Mouse (Mus musculus) lung, postnatal 0 days (tissue): ENCODE data around the gene Cx3cl1. TPM values are rescaled to one million over a fixed set of nuclear protein-coding genes. Genes with fewer than 3 reads are reported as not detected.

Experiments used
- ATAC-seq: fragments of 200-750 bp; cut with Nextera tagmentation; 2 replicates; pipeline ENCODE4 v1.8.0; 2017; ENCODE audit warnings: moderate library complexity
- DNase-seq: peaks from one replicate; pipeline ENCODE4 v3.0.0-alpha.2; 2016; ENCODE audit warnings: low spot score
- H3K27ac ChIP-seq: fragments of 300-500 bp; sonication (generic); 2 replicates; pipeline ENCODE4 v1.5.1; 2014; ENCODE audit warnings: antibody characterized with exemption, mild to moderate bottlenecking, low read length, mixed read lengths
- H3K27me3 ChIP-seq: fragments of 300-500 bp; sonication (generic); replicated peaks from 2 replicates; pipeline ENCODE4 v1.6.1; 2014; ENCODE audit warnings: low read length, mixed read lengths; ENCODE audit not compliant: insufficient read depth
- H3K36me3 ChIP-seq: fragments of 300-500 bp; sonication (generic); 2 replicates; pipeline ENCODE4 v1.6.1; 2014; ENCODE audit warnings: low read length, mixed read lengths; ENCODE audit not compliant: insufficient read depth
- H3K4me1 ChIP-seq: fragments of 300-500 bp; sonication (generic); 2 replicates; pipeline ENCODE4 v1.6.1; 2014; ENCODE audit warnings: antibody characterized with exemption, low read depth, low read length, mixed read lengths; ENCODE audit not compliant: insufficient read depth
- H3K4me2 ChIP-seq: fragments of 300-500 bp; sonication (generic); replicated peaks from 2 replicates; pipeline ENCODE4 v1.6.1; 2014; ENCODE audit warnings: low read depth, mild to moderate bottlenecking, low read length, moderate library complexity, mixed read lengths
- H3K4me3 ChIP-seq: fragments of 300-500 bp; sonication (generic); 2 replicates; pipeline ENCODE4 v1.5.1; 2014; ENCODE audit warnings: low read depth, low read length
- H3K9ac ChIP-seq: fragments of 300-500 bp; sonication (generic); replicated peaks from 2 replicates; pipeline ENCODE4 v1.6.1; 2014; ENCODE audit warnings: low read depth, mild to moderate bottlenecking
- H3K9me3 ChIP-seq: fragments of 300-500 bp; sonication (generic); 2 replicates; pipeline ENCODE4 v1.6.1; 2016; ENCODE audit warnings: low read length, mixed read lengths
- CTCF ChIP-seq: IDR thresholded peaks from 2 replicates; pipeline ENCODE4 v1.5.1; 2016; ENCODE audit warnings: antibody characterized with exemption, mild to moderate bottlenecking
- EP300 ChIP-seq: IDR thresholded peaks from 2 replicates; pipeline ENCODE4 v1.6.1; 2016; ENCODE audit warnings: antibody characterized with exemption, mild to moderate bottlenecking, control low read depth
- WGBS: fragments of 180-500 bp; shearing (Covaris S2); extraction: QIAGEN DNeasy Blood & Tissue Kit; methylation state at CpG from one replicate; pipeline ENCODE4 v1.1.7; 2014; 5-methylcytosine and 5-hydroxymethylcytosine counted together
- polyA plus RNA-seq: library from polyadenylated mRNA; unstranded; fragments of >200 nt; fragmentation: Nextera tagmentation; extraction: Ambion mirVana; gene quantifications from 2 replicates; pipeline ENCODE4 v1.2.1, GENCODE M21; 2015

Gene Cx3cl1
- 8.3 and 10.7 TPM in 2 replicates for polyA plus RNA-seq

DNA sequence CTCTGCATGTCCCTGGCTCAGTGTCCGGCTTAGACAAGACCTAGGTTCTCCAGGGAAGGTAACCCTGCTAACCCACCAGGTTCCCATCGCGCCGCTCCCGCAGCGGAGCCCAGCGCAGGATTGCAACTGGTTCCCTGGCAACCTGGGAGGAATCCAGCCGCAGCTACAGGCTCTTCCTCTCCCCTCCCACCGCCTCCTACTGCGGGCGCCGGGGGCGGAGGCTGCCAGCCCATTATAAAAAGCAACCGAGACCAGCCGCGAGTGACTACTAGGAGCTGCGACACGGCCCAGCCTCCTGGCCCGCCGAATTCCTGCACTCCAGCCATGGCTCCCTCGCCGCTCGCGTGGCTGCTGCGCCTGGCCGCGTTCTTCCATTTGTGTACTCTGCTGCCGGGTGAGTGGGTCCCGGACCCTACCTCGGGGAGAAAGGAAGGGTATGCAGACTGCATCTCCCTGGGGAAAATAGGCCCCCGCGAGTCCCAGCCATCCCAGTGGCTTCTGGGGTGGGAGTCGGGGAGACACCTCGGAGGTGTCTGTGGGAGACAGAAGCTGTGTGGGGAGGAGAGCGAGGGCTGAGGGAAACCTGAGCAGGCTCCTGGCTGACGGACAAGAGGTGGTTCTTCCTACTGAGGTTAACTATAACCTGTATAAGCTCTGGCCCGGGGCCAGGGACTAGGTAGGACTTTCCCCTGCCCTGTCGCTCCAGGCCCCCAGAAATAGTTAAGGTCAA is at the start of gene Cx3cl1:
TSS of gene Cx3cl1 (plus strand) at position 69 of the 730 bp plus-strand sequence.
- H3K4me2 ChIP-seq, result peak within 1 kb of the TSS; percentile 79
- H3K27ac ChIP-seq, result no peak within 1 kb of the TSS
- peak; percentile 87 for DNase-seq
- H3K36me3 ChIP-seq, result no peaks in the 10 kb centered on the region
- WGBS, result 2% methylated on average over 37 of the region's 38 CpGs
- H3K4me1 ChIP-seq, result peaks cover 7% of the 10 kb centered on the region; the same call in 1 of the 2 replicates
- no peaks in the 10 kb centered on the region for H3K9me3 ChIP-seq
- peak within 1 kb of the TSS; percentile 37 for H3K4me3 ChIP-seq
- 0 out of 2 replicates have a peak within 1 kb of the TSS, but pooled peaks have one; percentile 19 for H3K9ac ChIP-seq
- peak; percentile 86 for ATAC-seq
- no peak for TF ChIP-seq EP300
- no peak for TF ChIP-seq CTCF
- no peaks in the 10 kb centered on the region for H3K27me3 ChIP-seq

DNA sequence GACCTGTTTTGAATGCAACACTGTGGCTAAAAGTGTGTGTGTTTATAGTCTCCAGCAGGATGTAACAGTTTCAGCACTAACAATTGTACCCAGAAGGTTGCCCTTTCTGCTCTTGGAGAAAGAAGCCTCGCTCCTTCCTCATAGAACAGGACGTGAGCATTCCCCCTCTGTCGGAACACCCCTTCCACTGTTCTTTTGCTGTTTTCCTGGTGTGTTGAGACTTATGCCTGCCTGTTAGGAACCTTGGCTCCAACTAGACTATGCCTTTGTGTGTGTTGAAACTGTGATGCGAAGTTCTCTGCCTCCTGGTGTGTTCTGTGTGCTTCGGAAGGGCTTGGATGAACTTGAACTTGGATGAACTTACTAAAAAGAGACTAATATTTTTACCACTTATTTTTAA is 45.8 kb upstream of the Cx3cl1 start:
- ATAC-seq (peak; percentile 62), DNase-seq (no peak)
- H3K27me3 ChIP-seq, result no peaks in the 10 kb centered on the region
- H3K4me2 ChIP-seq, result no peak overlapping the region
- no peaks in the 10 kb centered on the region for H3K36me3 ChIP-seq
- WGBS, result 63% methylated on average over 5 of the region's 5 CpGs
- H3K4me1 ChIP-seq, result no peaks in the 10 kb centered on the region
- H3K4me3 ChIP-seq, result no peak overlapping the region
- H3K27ac ChIP-seq, result no peak overlapping the region
- no peak overlapping the region for H3K9ac ChIP-seq
- TF ChIP-seq CTCF (no peak), EP300 (no peak)
- H3K9me3 ChIP-seq, result no peaks in the 10 kb centered on the region

DNA sequence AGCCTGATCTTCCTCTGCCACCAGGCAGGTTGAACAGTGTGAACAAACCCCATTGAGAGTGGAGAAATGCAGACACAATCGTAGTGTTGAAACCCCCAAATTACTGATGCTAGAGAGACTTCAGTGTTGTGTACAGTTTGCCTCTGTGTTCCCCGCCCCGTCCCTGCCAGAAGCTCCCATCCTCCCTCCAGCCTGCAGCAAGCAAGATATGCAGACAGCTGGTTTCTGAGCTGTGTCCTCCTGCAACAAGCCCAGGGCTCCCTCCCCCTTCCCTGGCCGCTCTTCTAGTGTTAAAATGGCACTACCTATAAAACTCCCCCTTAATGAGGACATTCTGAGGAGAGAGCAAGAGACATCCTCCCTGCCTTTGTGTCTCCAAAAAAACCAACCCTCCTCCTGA is 42.5 kb upstream of the Cx3cl1 start:
- DNase-seq (no peak), ATAC-seq (no peak)
- H3K36me3 ChIP-seq, result no peaks in the 10 kb centered on the region
- H3K27ac ChIP-seq, result no peak overlapping the region
- H3K9ac ChIP-seq, result no peak overlapping the region
- no peak overlapping the region for H3K4me3 ChIP-seq
- no peaks in the 10 kb centered on the region for H3K4me1 ChIP-seq
- H3K9me3 ChIP-seq, result no peaks in the 10 kb centered on the region
- no peaks in the 10 kb centered on the region for H3K27me3 ChIP-seq
- no peak overlapping the region for H3K4me2 ChIP-seq
- 73% methylated on average over 4 of the region's 4 CpGs for WGBS
- TF ChIP-seq CTCF, result no peak
- TF ChIP-seq EP300, result no peak

DNA sequence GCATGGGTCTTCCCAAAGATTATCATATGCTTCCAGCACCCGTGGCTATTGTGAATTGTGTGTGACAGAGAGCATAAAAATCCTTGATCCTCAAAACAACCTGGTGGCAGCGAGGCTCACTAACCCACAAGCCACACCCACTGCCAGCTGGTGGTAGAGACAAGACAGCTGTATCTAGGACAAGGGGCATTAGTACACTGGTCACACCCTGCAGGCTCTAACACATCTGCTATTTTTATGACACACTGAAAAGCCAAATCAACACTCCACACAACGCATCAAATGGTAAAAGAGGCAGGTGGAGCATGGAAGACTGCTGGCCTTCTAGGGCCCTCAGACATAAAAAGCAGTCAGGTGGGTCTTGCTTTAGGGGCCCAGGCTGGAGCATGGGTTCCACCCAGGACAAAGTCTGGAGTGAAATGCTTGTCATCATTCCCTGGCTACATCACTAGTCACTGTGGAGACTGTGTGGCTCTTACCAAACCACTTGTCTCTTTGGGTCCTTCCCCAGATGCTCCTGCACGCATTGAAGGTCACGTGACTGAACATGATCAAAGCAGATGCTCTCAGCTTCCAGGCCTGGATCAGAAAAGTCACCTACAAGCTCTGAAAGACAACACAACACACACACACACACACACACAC is 37.9 kb upstream of the Cx3cl1 start:
- H3K27ac ChIP-seq, result no peak overlapping the region
- 65% methylated on average over 5 of the region's 5 CpGs for WGBS
- H3K9me3 ChIP-seq, result no peaks in the 10 kb centered on the region
- H3K4me2 ChIP-seq, result no peak overlapping the region
- no peaks in the 10 kb centered on the region for H3K4me1 ChIP-seq
- H3K4me3 ChIP-seq, result no peak overlapping the region
- no peak overlapping the region for H3K9ac ChIP-seq
- no peaks in the 10 kb centered on the region for H3K27me3 ChIP-seq
- TF ChIP-seq EP300 (no peak), CTCF (no peak)
- DNase-seq (no peak), ATAC-seq (peak; percentile 52)
- H3K36me3 ChIP-seq, result no peaks in the 10 kb centered on the region

DNA sequence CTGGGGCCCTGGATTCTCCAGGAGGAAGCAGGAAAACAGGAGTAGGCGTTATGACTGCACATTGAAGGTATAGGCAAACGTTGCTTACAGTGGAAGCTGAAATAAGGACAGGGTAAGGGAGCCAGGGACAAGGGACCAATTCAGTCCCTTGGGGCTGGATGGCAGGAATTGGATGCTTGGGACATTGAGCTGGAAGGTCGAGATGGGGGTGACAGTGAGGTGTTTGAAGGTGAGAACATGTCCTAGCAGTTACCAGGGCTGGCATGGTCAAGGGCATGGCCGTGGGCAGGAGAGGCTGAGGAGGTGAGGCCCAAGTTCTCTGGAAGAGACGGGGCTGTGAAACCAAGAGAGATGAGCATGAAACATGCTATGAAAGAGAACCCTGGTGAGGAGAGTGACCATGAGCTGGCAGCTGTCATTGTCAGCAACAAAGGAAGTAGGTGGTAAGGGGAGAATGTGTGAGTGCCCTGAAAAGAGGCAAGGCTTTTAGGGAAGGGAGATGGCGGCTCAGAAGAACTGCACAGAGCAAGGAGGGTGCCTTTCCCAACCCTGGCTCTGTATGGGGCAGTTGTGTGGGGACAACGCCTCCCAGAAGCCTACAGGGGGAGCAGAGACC is 37.0 kb upstream of the Cx3cl1 start:
- no peaks in the 10 kb centered on the region for H3K36me3 ChIP-seq
- no peaks in the 10 kb centered on the region for H3K4me1 ChIP-seq
- ATAC-seq, result no peak

DNA sequence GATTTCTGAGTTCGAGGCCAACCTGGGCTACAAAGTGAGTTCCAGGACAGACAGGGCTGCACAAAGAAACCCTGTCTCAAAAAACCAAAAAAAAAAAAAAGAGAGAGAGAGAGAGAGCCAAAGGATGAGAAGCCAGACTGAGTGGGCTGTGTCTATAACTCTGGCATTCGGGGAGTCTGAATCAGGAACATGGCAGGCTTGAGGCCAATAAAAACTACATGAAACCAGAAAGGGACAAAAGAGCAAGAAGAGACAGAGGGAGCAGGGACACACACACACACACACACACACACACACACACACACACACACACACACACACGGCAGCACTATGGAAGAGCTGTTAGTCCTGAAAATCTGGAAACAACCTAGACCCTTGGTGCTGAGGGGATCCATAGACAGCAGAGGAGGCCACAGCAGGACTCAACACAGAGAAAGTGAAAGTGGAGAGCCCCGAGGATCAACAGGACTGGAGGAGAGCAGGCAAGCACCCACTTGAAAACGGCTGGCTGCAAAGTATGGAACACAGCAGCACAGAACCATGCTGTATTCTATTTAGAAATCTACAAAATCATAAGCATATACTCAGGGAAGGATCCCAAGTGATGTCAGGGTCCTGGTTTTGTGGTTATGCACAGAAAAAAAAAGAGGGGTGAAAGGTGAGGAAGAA is 36.2 kb upstream of the Cx3cl1 start:
- no peak overlapping the region; the same call in 1 of the 2 replicates for H3K27ac ChIP-seq

More for the DNA sequence above, 37.0 kb upstream of the Cx3cl1 start:
- H3K4me2 ChIP-seq, result no peak overlapping the region
- 77% methylated on average over 7 of the region's 7 CpGs for WGBS
- no peak overlapping the region for H3K27ac ChIP-seq
- H3K4me3 ChIP-seq, result no peak overlapping the region
- H3K9me3 ChIP-seq, result no peaks in the 10 kb centered on the region
- no peak for DNase-seq
- H3K27me3 ChIP-seq, result no peaks in the 10 kb centered on the region
- TF ChIP-seq EP300, result no peak
- TF ChIP-seq CTCF, result no peak
- no peak overlapping the region for H3K9ac ChIP-seq

More for the DNA sequence above, 36.2 kb upstream of the Cx3cl1 start:
- TF ChIP-seq EP300 (no peak), CTCF (no peak)
- Histone ChIP-seq H3K4me1 (no peaks in the 10 kb centered on the region), H3K9me3 (no peaks in the 10 kb centered on the region), H3K9ac (no peak overlapping the region), H3K4me2 (peak overlapping the region; percentile 22; the same call in 1 of the 2 replicates), H3K27me3 (no peaks in the 10 kb centered on the region), H3K36me3 (no peaks in the 10 kb centered on the region), H3K4me3 (no peak overlapping the region)
- WGBS, result 40% methylated on average over 5 of the region's 5 CpGs
- ATAC-seq (peak; percentile 76; the same call in 1 of the 2 replicates), DNase-seq (peak; percentile 65)
